Mouse (Mus musculus) skeletal muscle tissue, adult 2 months (tissue): ENCODE results near the gene Ube2f.

Source experiments
- DNase-seq: peaks from one replicate; pipeline ENCODE4 v3.0.0-alpha.2; 2012; ENCODE audit warnings: low read depth, low spot score

Ube2f gene

GRCm38 (mm10) chr1:91237676-91238075 is 12.4 kb upstream of the Ube2f start:
- no peak for DNase-seq

- DNase-seq: peak; percentile 42
Measured at GRCm38 (mm10) chr1:91239112-91239511, 11.0 kb upstream of the Ube2f start.

- DNase-seq: no peak
Measured at GRCm38 (mm10) chr1:91239800-91240199, 10.3 kb upstream of the Ube2f start.

DNA sequence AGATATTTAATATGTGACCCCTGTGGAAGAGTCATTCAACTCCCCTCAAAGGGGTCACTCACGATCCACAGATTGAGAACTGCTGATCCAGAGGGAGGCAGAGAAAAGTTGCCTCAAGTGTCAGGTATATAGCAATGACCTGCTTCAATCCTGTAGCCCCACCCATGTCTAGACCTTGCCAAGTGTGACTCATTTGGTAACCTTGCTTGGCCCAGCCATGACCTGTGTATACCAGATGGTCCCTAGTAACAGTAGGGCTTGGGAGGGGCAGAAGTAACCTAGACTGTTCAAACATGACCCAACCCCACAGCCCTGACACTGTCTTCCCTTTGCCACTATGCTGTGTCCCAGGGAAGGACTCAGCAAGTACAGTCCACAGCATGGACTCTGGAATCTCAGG is 9.4 kb upstream of the Ube2f start:
- no peak for DNase-seq

DNA sequence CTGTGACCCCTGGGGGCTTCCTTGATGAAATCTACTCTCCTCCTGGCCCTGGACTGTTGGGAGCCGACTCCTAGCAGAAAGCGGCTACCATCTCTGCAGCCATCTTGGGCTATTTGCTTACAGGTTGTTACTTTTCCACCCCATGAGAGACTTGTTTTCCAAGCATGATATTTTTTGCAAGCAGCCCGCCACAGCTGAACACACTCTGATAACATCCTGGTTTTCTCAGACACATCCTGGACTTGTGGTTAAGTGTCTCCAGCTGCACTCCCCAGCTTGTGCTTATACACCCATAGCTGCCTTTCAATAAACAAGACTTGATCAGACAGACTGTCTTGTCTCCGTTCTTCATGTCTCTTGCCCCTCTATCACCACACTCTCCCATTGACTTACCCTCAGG is 8.9 kb upstream of the Ube2f start:
- DNase-seq: no peak

DNA sequence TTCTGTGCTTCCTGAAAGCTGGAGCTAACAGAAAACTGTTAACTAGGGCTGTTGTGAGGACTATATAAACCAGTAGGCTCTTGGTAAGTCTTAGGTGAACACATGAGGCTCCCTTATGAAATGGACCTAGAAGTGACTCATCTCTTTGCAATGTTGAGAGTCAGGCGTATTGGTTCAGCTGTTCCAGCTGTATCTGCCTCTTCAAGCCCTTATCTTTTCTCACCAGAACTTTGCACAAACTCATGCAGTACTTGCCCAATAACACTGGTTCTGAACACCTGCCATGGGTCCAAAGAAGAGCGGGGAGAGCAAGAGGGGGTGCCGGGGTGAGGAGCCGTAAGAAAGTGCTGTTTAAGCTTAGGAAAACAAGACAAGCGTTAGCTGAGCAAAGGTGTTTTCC is 1.9 kb upstream of the Ube2f start:
- no peak for DNase-seq

- DNase-seq: no peak
Measured at GRCm38 (mm10) chr1:91248970-91249369, 1.1 kb upstream of the Ube2f start.

- no peak for DNase-seq
Measured at GRCm38 (mm10) chr1:91250415-91251147, 477 bp downstream of the Ube2f start.

- peak; percentile 22 for DNase-seq
Measured at GRCm38 (mm10) chr1:91251148-91251650, 1.1 kb downstream of the Ube2f start.

GRCm38 (mm10) chr1:91251927-91252326 is 1.8 kb downstream of the Ube2f start:
- no peak for DNase-seq

DNA sequence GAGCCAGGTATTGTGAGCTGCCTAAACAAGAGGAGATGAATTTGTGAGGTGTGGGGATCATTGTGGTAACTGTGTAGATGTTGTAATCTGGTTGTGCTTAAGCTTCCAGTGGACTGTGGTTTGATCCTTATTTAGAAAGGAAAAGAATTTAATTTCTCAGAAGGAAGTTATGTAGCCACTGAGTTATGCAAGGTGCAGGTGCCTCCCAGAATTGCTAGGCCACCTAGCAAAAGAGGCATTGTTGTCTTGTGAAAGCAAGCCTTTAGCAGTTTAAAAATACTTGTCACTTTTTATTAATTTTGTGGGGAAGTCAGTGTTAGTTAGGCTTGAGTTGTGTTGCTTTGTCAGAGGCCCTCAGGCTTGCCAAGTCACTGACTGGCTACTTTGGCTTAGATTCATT is 7.8 kb downstream of the Ube2f start:
- no peak for DNase-seq

GRCm38 (mm10) chr1:91259794-91260193 is 9.7 kb downstream of the Ube2f start:
- no peak for DNase-seq

DNA sequence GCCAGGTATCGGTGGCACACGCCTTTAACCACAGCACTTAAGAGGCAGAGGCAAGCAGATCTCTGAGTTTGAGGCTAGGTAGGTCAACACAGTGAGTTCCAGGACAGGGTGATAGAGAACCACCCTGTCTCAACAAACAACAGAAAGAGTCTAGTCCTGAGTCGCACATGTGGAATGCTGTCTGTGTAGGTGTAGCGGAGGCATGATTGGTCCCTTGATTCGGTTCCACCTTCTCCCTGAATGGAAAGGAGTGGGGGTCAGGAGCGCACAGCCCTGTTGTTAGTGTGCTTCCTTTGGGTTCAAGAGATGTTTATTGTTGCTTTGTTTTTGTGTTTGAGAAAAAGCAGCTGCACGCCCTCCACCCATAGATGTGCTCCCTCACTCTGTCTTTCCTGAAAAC is 12.4 kb downstream of the Ube2f start:
- DNase-seq: no peak

DNA sequence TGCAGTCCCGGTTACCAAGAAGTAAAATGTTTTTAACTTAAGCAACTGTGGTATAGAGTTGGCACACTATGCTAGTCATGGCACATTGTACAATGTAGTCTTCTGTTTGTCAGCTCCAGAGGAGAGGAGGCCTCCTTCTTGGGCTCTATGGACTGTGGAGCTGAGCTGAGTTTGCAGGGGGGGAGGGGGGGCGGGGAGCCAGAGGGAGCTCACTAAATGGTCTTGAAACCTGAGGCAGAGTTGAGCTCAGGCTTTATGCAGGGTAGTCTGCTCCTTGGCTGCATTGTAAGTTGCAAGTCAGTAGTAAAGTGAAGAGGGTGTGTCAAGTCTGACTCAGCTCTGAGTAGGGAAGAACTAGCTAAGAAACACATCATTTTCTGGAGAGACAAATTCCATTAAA is 22.2 kb downstream of the Ube2f start:
- DNase-seq: peak; percentile 44

GRCm38 (mm10) chr1:91276581-91276980 is 26.5 kb downstream of the Ube2f start:
- no peak for DNase-seq

- DNase-seq: no peak
Measured at GRCm38 (mm10) chr1:91277480-91277879, 27.4 kb downstream of the Ube2f start.

DNA sequence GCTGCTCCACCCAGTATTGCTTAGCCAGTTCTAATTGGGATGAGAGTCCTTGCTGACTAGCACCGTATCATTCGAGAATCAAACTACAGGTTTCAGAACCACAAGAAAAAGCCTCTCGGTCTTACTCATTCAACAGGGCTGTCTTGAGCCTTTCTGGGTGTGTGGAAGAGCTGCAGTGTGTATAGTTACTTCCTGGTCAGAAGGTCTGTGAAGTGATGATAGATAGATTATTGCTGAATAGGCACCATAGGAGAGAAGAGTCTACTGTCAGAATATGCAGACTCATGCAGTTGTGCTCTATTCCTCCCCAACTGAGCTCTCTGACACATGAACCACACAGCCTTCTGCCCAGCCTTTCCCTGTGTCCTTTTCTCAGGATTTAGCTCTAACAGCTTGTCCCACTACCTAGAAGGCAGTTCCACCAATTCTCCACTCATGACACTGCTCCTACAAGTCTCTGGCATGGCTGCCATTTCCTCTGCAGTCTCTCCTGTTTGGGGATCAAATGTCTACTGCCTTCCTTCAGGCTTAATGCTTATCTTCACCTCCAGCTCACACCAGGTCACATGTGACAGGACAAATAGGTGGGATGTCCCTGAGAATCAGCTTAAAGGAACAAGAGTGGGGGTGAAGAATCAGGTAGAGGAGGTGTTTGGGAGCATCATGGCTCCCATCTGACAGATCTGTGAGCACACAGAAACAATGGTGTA is 28.5 kb downstream of the Ube2f start:
- no peak for DNase-seq

- DNase-seq: no peak
Measured at GRCm38 (mm10) chr1:91279126-91279525, 29.0 kb downstream of the Ube2f start.

DNA sequence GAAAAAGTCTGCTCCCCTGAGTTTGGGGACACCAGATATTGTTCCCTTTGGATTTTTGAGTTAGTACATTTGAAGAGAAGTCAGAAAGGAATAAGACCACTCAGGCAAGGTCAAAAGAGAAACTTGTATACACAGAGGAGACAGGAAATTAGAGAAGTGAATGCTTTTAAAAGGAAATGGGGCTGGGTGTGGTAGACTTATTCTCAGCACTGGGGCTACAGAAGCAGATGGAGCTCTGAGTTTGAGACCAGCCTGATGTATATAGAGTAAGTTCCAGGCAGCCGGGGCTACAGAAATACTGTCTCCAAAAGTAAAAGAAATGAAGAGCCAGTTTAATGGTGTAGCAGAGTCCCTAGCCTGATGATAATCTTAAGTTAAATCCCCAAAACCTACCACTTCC is 32.5 kb downstream of the Ube2f start:
- no peak for DNase-seq

GRCm38 (mm10) chr1:91289375-91289774 is 39.3 kb downstream of the Ube2f start:
- DNase-seq: no peak

DNA sequence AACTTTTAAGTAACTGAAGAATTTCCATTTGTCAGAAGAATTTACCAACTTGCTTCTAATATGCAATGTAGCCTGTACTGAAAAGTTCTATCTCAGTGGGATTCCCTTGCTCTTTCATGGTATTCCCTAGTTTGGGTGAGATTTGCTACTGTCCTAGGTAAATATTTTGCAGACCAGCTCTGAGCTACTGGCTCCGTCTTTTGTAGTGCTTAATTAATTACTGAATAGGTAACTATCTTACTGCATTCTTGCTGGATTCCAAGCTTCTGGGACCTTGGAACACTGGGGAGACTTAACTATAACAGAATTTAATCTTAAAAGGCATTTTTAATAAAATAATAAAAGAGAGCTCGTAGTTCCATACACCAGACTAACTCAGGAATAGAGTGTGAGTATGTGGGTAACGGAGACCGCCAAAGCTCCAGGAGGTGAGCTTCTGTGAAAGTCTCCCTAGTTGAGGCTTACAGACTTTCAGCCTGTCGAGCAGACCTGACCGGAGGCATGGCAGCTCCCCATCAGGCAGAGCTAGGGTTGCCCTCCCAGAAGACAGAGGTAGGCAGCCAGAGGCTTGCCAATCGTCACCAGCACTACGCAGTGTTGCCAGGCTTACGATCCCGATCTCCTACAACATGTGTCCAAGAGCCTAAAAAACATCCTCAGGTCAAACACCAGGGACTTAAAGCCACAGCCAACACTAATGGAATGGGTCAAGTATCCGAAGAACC is 42.2 kb downstream of the Ube2f start:
- no peak for DNase-seq

DNA sequence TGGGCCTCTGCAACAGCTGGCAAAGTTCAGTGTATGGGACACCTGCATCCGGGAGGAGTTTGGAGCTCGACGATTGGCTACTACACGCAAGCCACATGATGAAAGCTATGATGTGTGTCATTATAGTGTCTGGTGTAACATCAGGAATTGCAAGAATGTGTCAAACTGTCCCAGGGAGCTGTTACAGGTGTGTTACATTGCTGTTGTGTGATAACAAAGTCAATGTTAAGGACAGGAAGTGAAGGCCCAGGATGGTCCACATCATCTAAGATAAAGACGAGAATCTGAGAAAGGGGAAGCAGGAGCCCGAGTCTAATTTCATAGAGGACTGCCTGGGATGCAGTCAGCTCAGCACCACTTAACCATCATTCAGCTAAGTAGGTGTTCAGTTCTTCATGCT is 45.4 kb downstream of the Ube2f start:
- DNase-seq: no peak
